Mouse (Mus musculus) right cerebral cortex, postnatal 10 days (tissue): ENCODE results near the gene Rgs16.
"Not testable (repeated sequence)": the region's sequence is repeated elsewhere in the genome, so short reads cannot be mapped to it uniquely, and the experiment has no call there.

ENCODE experiments used
- DNase-seq, 2 experiments: peaks; one replicate each; pipeline ENCODE4 v3.0.0; 2021; ENCODE audit warnings: low spot score in 2 of 2

Rgs16 gene

GRCm38 (mm10) chr1:153750054-153750453, 9.9 kb downstream of the Rgs16 start:
- DNase-seq = no peak

- DNase-seq = no peak
Observed at GRCm38 (mm10) chr1:153751763-153752301, 11.7 kb downstream of the Rgs16 start.

DNA sequence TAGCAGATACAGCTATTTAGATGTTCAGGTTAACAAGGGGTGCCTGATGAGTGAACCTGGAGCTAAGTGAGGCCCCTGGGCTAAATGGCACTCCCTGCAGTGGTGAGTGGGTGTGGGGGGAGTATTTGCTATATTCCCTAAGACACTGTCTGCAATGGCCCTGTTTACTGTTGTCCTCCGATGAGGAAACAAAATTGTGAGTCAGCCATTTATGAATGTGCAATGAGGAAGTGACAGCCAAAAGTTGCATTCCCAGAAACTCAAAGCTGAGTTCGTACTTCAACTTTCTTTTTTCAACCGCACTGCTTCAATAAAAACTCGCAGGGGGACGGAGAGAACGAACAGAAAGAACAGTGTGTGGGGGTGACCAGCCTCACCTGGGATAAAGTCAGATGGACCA, 12.4 kb downstream of the Rgs16 start:
- DNase-seq = no peak

DNA sequence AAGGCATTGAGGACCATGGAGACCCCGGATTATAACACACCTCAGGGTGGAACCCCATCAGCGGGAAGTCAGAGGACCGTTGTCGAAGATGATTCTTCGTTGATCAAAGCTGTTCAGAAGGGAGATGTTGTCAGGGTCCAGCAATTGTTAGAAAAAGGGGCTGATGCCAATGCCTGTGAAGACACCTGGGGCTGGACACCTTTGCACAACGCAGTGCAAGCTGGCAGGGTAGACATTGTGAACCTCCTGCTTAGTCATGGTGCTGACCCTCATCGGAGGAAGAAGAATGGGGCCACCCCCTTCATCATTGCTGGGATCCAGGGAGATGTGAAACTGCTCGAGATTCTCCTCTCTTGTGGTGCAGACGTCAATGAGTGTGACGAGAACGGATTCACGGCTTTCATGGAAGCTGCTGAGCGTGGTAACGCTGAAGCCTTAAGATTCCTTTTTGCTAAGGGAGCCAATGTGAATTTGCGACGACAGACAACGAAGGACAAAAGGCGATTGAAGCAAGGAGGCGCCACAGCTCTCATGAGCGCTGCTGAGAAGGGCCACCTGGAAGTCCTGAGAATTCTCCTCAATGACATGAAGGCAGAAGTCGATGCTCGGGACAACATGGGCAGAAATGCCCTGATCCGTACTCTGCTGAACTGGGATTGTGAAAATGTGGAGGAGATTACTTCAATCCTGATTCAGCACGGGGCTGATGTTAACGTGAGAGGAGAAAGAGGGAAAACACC, 13.7 kb downstream of the Rgs16 start:
- no peak for DNase-seq

- DNase-seq = no peak
Observed at GRCm38 (mm10) chr1:153764136-153764535, 24.0 kb downstream of the Rgs16 start.

DNA sequence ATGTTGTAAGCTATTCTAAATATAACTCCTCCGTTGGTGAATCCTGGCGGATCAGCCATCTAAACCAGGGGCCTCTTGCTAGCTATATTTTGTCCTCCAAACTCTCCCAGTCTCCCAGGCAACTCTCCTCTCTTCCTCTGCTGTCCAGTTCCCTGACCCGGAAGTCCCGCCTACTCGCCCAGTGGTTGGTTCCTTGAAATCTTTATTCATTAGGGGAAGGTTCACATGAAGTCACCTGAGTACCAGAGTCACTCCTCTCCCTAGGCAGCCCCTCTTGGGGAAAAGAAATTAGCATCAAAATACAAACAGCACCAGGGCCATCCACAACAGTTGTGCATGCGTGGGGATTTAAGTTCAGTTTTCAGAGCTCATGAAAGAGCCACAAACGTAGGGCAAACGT, 26.1 kb downstream of the Rgs16 start:
- DNase-seq = no peak

- no peak for DNase-seq
Observed at GRCm38 (mm10) chr1:153767281-153767680, 27.1 kb downstream of the Rgs16 start.

GRCm38 (mm10) chr1:153768465-153768864, 28.3 kb downstream of the Rgs16 start:
- no peak for DNase-seq

DNA sequence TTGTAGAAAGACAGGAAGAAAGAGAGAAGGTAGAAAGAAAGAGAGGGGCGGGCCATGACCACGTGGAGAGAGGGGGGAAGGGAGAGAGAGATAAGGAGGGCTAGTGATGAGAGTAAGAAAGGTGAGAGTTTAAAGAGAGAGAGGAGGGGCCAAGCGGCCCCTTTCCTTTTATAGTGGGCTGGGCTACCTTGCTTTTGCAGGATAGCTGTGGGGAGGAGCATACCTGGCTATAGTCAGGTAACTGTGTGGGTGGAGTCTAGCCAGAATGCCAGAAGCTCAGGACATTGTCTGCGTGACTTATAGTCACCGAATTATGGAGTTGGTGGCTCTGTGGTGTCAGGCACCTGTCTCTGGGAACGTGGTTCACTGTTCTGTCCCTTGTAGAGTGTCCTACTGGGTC, 29.4 kb downstream of the Rgs16 start:
- not testable (repeated sequence) for DNase-seq

- no peak for DNase-seq
Observed at GRCm38 (mm10) chr1:153769998-153770775, 30.0 kb downstream of the Rgs16 start.

GRCm38 (mm10) chr1:153770776-153771167, 30.6 kb downstream of the Rgs16 start:
- DNase-seq = no peak

GRCm38 (mm10) chr1:153775174-153775573, 35.0 kb downstream of the Rgs16 start:
- no peak for DNase-seq

DNA sequence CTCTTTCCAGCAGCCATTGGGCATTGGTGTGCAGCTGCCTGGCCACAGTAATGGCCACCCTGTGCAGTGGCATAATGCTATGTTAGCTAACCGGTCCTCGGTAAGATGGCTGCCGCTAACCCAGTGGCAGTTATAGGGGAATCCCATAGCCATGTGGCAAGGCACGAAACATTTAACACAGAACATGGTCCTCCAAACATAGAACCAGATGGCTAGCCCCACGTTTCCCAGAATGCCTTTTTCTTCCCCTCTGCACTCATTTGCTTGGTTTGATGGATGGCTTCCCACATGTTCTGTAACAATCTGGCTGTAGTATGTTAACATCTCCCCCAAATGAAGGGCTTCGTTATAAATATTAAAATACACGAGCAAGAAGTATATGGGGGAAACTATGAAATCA, 36.1 kb downstream of the Rgs16 start:
- no peak for DNase-seq

DNA sequence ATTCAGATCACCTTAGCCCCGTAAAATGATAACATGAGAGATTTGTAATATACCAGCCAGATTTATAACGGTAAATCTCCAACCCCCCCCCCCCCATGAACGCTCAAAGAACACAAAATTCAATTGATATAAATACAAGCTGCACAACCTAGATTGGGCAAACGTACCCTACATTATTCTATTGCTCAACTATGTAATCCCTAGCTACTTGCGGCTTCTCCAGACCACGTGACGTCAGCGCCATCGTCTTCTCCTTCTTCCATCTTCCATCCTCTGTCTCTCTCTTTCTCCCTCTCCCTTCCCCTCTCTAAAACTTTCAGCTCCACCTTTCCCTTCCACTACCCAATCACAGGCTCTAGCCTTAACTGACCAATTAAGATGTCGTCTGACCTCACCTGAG, 38.1 kb downstream of the Rgs16 start:
- DNase-seq = no peak

DNA sequence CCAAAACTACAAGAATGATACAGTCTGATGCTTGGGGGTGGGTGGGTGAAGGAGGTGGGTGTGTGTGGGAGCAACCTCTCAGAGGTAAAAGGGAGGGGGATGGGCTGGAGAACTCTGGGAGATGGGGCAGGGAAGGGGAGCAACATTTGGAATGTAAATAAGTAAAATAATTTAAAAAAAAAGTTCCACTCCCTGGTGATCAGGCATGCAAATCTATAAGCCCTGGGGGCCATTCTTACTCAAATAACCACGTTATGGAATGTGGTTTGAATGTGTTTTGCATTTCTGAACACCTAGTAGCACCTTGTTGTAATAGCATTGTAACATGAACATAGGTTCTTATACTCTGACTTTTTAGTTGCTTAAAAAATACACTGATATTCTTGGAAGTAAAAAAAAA, 43.2 kb downstream of the Rgs16 start:
- no peak for DNase-seq

GRCm38 (mm10) chr1:153785608-153786007, 45.5 kb downstream of the Rgs16 start:
- DNase-seq = no peak

GRCm38 (mm10) chr1:153790708-153791107, 50.6 kb downstream of the Rgs16 start:
- DNase-seq = no peak

DNA sequence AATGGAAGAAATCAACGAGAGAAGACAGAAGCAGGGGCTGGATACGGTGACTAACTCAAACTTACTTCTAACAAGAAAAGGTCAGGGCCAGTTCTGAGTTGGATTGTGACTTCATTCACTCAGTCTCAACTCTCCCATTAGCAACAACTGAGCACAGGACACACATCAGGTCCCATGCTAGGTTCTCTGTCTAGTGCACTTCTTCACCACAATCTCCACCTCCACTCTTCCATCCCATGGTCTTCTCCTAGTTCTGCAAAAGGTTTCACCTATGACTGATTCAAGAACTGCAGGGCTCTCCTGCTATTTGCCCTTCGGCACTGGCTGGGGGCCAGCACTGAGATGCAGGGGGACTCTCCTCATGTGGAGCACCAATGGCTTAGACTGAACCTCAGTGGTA, 54.1 kb downstream of the Rgs16 start:
- DNase-seq = no peak
